Mouse (Mus musculus) E14TG2a.4 (cell line): ENCODE measurements at regions not wholly inside any gene's neighbourhood (a gene's known extent, or its start where the extent isn't known, plus 50 kb on each side); places are given as distances from the start of the nearest gene placed in this dataset.
"Not testable (repeated sequence)": the region's sequence is repeated elsewhere in the genome, so short reads cannot be mapped to it uniquely, and the experiment has no call there.

Experiments
- H3K27me3 ChIP-seq: 2 replicates; pipeline ENCODE4 v1.6.1; 2014; ENCODE audit warnings: low read length, control low read depth; ENCODE audit not compliant: insufficient read depth
- H3K36me3 ChIP-seq: 2 replicates; pipeline ENCODE4 v1.6.1; 2014; ENCODE audit warnings: low read length, control low read depth; ENCODE audit not compliant: insufficient read depth
- H3K4me1 ChIP-seq: replicated peaks from 2 replicates; pipeline ENCODE4 v1.6.1; 2014; ENCODE audit warnings: low read depth, low read length, control low read depth
- H3K4me3 ChIP-seq: replicated peaks from 2 replicates; pipeline ENCODE4 v1.5.1; 2014; ENCODE audit warnings: mild to moderate bottlenecking, low read length
- H3K9me3 ChIP-seq: 2 replicates; pipeline ENCODE4 v1.6.1; 2014; ENCODE audit warnings: low read length, control low read depth
- CTCF ChIP-seq: conservative IDR thresholded peaks from 2 replicates; pipeline ENCODE4 v1.5.1; 2014; ENCODE audit warnings: low read length
- NANOG ChIP-seq: IDR thresholded peaks from 2 replicates; pipeline ENCODE4 v1.6.1; 2014; ENCODE audit warnings: borderline replicate concordance, low read length, mixed read lengths
- POU5F1 ChIP-seq: IDR thresholded peaks from 2 replicates; pipeline ENCODE4 v1.6.1; 2014; ENCODE audit warnings: low read length, borderline replicate concordance

GRCm38 (mm10) chrX:79760887-79761286 lies 89.7 kb upstream of the Mageb16 start:
- TF ChIP-seq POU5F1 (no peak), NANOG (no peak), CTCF (peak; percentile 26)

GRCm38 (mm10) chrX:79758596-79758995 lies 87.4 kb upstream of the Mageb16 start:
- not testable (repeated sequence) for H3K9me3 ChIP-seq, H3K36me3 ChIP-seq, H3K4me1 ChIP-seq, H3K27me3 ChIP-seq
- H3K4me3 ChIP-seq, result peak overlapping the region; percentile 72

More at GRCm38 (mm10) chrX:79760887-79761286, 89.7 kb upstream of the Mageb16 start:
- Histone ChIP-seq H3K9me3 (no peaks in the 10 kb centered on the region), H3K4me1 (no peaks in the 10 kb centered on the region), H3K27me3 (no peaks in the 10 kb centered on the region), H3K4me3 (no peak overlapping the region), H3K36me3 (no peaks in the 10 kb centered on the region)
